Mouse (Mus musculus) intestine, embryonic 15.5 days (tissue): ENCODE results near the gene Ramp1. TPM values are rescaled to one million over a fixed set of nuclear protein-coding genes. Genes with fewer than 3 reads are reported as not detected.

Experiments used
- ATAC-seq: fragments of 200-750 bp; cut with Nextera tagmentation; 2 replicates; pipeline ENCODE4 v1.8.0; 2017; ENCODE audit warnings: moderate TSS enrichment, moderate library complexity
- H3K27ac ChIP-seq: fragments of 300-500 bp; sonication (generic); 2 replicates; pipeline ENCODE4 v1.5.1; 2015; ENCODE audit warnings: mild to moderate bottlenecking, inconsistent platforms
- H3K27me3 ChIP-seq: fragments of 300-500 bp; sonication (generic); replicated peaks from 2 replicates; pipeline ENCODE4 v1.6.1; 2015; ENCODE audit warnings: inconsistent platforms
- H3K36me3 ChIP-seq: fragments of 300-500 bp; sonication (generic); 2 replicates; pipeline ENCODE4 v1.6.1; 2015; ENCODE audit warnings: inconsistent platforms
- H3K4me1 ChIP-seq: fragments of 300-500 bp; sonication (generic); replicated peaks from 2 replicates; pipeline ENCODE4 v1.6.1; 2015; ENCODE audit warnings: inconsistent platforms
- H3K4me2 ChIP-seq: fragments of 300-500 bp; sonication (generic); replicated peaks from 2 replicates; pipeline ENCODE4 v1.6.1; 2015; ENCODE audit warnings: mild to moderate bottlenecking, inconsistent platforms
- H3K4me3 ChIP-seq: fragments of 300-500 bp; sonication (generic); replicated peaks from 2 replicates; pipeline ENCODE4 v1.5.1; 2015; ENCODE audit warnings: inconsistent platforms
- H3K9ac ChIP-seq: fragments of 300-500 bp; sonication (generic); 2 replicates; pipeline ENCODE4 v1.6.1; 2015; ENCODE audit warnings: inconsistent platforms
- H3K9me3 ChIP-seq: fragments of 300-500 bp; sonication (generic); 2 replicates; pipeline ENCODE4 v1.6.1; 2016; ENCODE audit warnings: inconsistent platforms
- WGBS: fragments of 180-500 bp; shearing (Covaris S2); methylation state at CpG from one replicate; pipeline ENCODE4 v1.1.7; 2015; 5-methylcytosine and 5-hydroxymethylcytosine counted together
- polyA plus RNA-seq: library from polyadenylated mRNA; unstranded; fragments of >200 nt; fragmentation: Nextera tagmentation; extraction: Ambion mirVana; gene quantifications from 2 replicates; pipeline ENCODE4 v1.2.1, GENCODE M21; 2015

Ramp1 gene
- polyA plus RNA-seq, 1 experiment from 2014 or later: 7.9 TPM

- Histone ChIP-seq H3K9me3 (no peaks in the 10 kb centered on the region), H3K4me2 (peak within 1 kb of the TSS; percentile 73), H3K4me1 (peaks cover 22% of the 10 kb centered on the region), H3K4me3 (peak within 1 kb of the TSS; percentile 98), H3K36me3 (0 out of 2 replicates have a peak, but pooled peaks cover 2% of the 10 kb centered on the region), H3K9ac (peak within 1 kb of the TSS; percentile 92), H3K27ac (peak within 1 kb of the TSS; percentile 87), H3K27me3 (no peaks in the 10 kb centered on the region)
- WGBS: under 1% methylated on average over 43 of the region's 43 CpGs
- peak; percentile 99 for ATAC-seq
Observed at GRCm38 (mm10) chr1:91249564-91250414, 70.2 kb downstream of the Ramp1 start, which contains the start of gene Ube2f. Ube2f (plus strand) TSS chr1:91250304.

- under 1% methylated on average over 63 of the region's 70 CpGs for WGBS
- H3K27ac ChIP-seq: peak overlapping the region; percentile 87
- H3K27me3 ChIP-seq: no peaks in the 10 kb centered on the region
- H3K36me3 ChIP-seq: 0 out of 2 replicates have a peak, but pooled peaks cover 2% of the 10 kb centered on the region
- H3K4me2 ChIP-seq: peak overlapping the region; percentile 73
- H3K9ac ChIP-seq: peak overlapping the region; percentile 92
- peak overlapping the region; percentile 98 for H3K4me3 ChIP-seq
- peak; percentile 57 for ATAC-seq
- H3K9me3 ChIP-seq: no peaks in the 10 kb centered on the region
- H3K4me1 ChIP-seq: peaks cover 22% of the 10 kb centered on the region
Observed at GRCm38 (mm10) chr1:91250415-91251147, 71.0 kb downstream of the Ramp1 start.

- H3K9me3 ChIP-seq: no peaks in the 10 kb centered on the region
- peak overlapping the region; percentile 92 for H3K9ac ChIP-seq
- peak overlapping the region; percentile 73 for H3K4me2 ChIP-seq
- H3K36me3 ChIP-seq: 0 out of 2 replicates have a peak, but pooled peaks cover 2% of the 10 kb centered on the region
- H3K4me1 ChIP-seq: peaks cover 22% of the 10 kb centered on the region
- H3K27ac ChIP-seq: no peak overlapping the region
- 45% methylated on average over 5 of the region's 5 CpGs for WGBS
- no peaks in the 10 kb centered on the region for H3K27me3 ChIP-seq
- no peak for ATAC-seq
- H3K4me3 ChIP-seq: peak overlapping the region; percentile 98
Observed at GRCm38 (mm10) chr1:91251148-91251650, 71.6 kb downstream of the Ramp1 start.

- Histone ChIP-seq H3K27me3 (no peaks in the 10 kb centered on the region), H3K9me3 (no peaks in the 10 kb centered on the region), H3K4me1 (peaks cover 22% of the 10 kb centered on the region), H3K4me3 (no peak overlapping the region), H3K36me3 (0 out of 2 replicates have a peak, but pooled peaks cover 2% of the 10 kb centered on the region), H3K9ac (no peak overlapping the region), H3K27ac (no peak overlapping the region), H3K4me2 (peak overlapping the region; percentile 73)
- 58% methylated on average over 8 of the region's 8 CpGs for WGBS
- ATAC-seq: no peak
Observed at GRCm38 (mm10) chr1:91251927-91252326, 72.3 kb downstream of the Ramp1 start.

- Histone ChIP-seq H3K27ac (no peak overlapping the region), H3K4me3 (no peak overlapping the region)
Observed at GRCm38 (mm10) chr1:91257918-91258317, 78.3 kb downstream of the Ramp1 start.

GRCm38 (mm10) chr1:91259794-91260193 lies 80.2 kb downstream of the Ramp1 start:
- Histone ChIP-seq H3K9ac (no peak overlapping the region), H3K4me1 (peaks cover 13% of the 10 kb centered on the region; the same call in 1 of the 2 replicates), H3K9me3 (no peaks in the 10 kb centered on the region), H3K27me3 (no peaks in the 10 kb centered on the region), H3K36me3 (no peaks in the 10 kb centered on the region), H3K4me2 (no peak overlapping the region), H3K27ac (no peak overlapping the region), H3K4me3 (no peak overlapping the region)
- WGBS: 79% methylated on average over 5 of the region's 5 CpGs
- no peak for ATAC-seq

More at GRCm38 (mm10) chr1:91257918-91258317, 78.3 kb downstream of the Ramp1 start:
- no peak overlapping the region for H3K9ac ChIP-seq
- H3K4me2 ChIP-seq: no peak overlapping the region
- H3K27me3 ChIP-seq: no peaks in the 10 kb centered on the region
- no peak for ATAC-seq
- H3K9me3 ChIP-seq: no peaks in the 10 kb centered on the region
- 0 out of 2 replicates have a peak, but pooled peaks cover 2% of the 10 kb centered on the region for H3K36me3 ChIP-seq
- H3K4me1 ChIP-seq: peaks cover 11% of the 10 kb centered on the region; the same call in 1 of the 2 replicates

GRCm38 (mm10) chr1:91262508-91262907 lies 82.9 kb downstream of the Ramp1 start:
- Histone ChIP-seq H3K27ac (no peak overlapping the region), H3K4me1 (peaks cover 10% of the 10 kb centered on the region; the same call in 1 of the 2 replicates), H3K4me2 (no peak overlapping the region), H3K36me3 (peaks cover 5% of the 10 kb centered on the region; the same call in 1 of the 2 replicates), H3K9ac (no peak overlapping the region), H3K9me3 (no peaks in the 10 kb centered on the region), H3K27me3 (no peaks in the 10 kb centered on the region), H3K4me3 (no peak overlapping the region)
- 85% methylated on average over 7 of the region's 7 CpGs for WGBS
- ATAC-seq: no peak

- Histone ChIP-seq H3K4me3 (no peak overlapping the region), H3K4me2 (no peak overlapping the region), H3K36me3 (peaks cover 11% of the 10 kb centered on the region; the same call in 1 of the 2 replicates), H3K27me3 (no peaks in the 10 kb centered on the region), H3K9me3 (no peaks in the 10 kb centered on the region), H3K9ac (no peak overlapping the region), H3K27ac (no peak overlapping the region), H3K4me1 (no peaks in the 10 kb centered on the region)
- 66% methylated on average over 2 of the region's 2 CpGs for WGBS
- no peak for ATAC-seq
Observed at GRCm38 (mm10) chr1:91272260-91272659, 92.6 kb downstream of the Ramp1 start.

Other genes with a start within 250 kb of the Ramp1 start
- gene Prlh, start 226.7 kb upstream of the Ramp1 start, polyA plus RNA-seq: not detected in 2 replicates
- gene Rab17, start 210.2 kb upstream of the Ramp1 start, polyA plus RNA-seq: 35.2 and 41.0 TPM in 2 replicates
- gene Lrrfip1, start 181.1 kb upstream of the Ramp1 start, polyA plus RNA-seq: 58.7 and 63.5 TPM in 2 replicates
- 0.67 and 0.68 TPM in 2 replicates for gene Rbm44, start 34.7 kb upstream of the Ramp1 start, polyA plus RNA-seq
- 65.1 and 66.7 TPM in 2 replicates for gene Ube2f, start 70.5 kb downstream of the Ramp1 start, polyA plus RNA-seq
- gene Scly, start 118.5 kb downstream of the Ramp1 start, polyA plus RNA-seq: 18.6 and 21.7 TPM in 2 replicates
- 0.04 TPM in 2 replicates for gene Espnl, start 142.3 kb downstream of the Ramp1 start, polyA plus RNA-seq
- gene Klhl30, start 171.2 kb downstream of the Ramp1 start, polyA plus RNA-seq: 0.44 and 0.53 TPM in 2 replicates
- gene Erfe, start 186.6 kb downstream of the Ramp1 start, polyA plus RNA-seq: 9.5 and 10.0 TPM in 2 replicates
- gene Ilkap, start 219.0 kb downstream of the Ramp1 start, polyA plus RNA-seq: 119 and 128 TPM in 2 replicates
- 94.0 and 103 TPM in 2 replicates for gene Hes6, start 234.2 kb downstream of the Ramp1 start, polyA plus RNA-seq